Mouse (Mus musculus): Measurements from ENCODE around the gene Eif2b4. TPM values are rescaled to one million over a fixed set of nuclear protein-coding genes. Genes with fewer than 3 reads are reported as not detected.

Gene Eif2b4
- total RNA-seq, 1 experiment, result 76.8 TPM

GRCm38 (mm10) chr5:31162462-31162861, 30.8 kb downstream of the Eif2b4 start:
- in situ Hi-C loops (cut with MboI; ENCODE audit: low sequenced_read_pairs in 2 of 2, unreplicated experiment in 2 of 2), result no loop called here
- H3K36me3 ChIP-seq (ENCODE audit: control insufficient read depth, insufficient read depth, low read length, poor library complexity, severe bottlenecking), result peaks cover 52% of the 10 kb centered on the region

GRCm38 (mm10) chr5:31154152-31154553, 39.1 kb downstream of the Eif2b4 start, which contains the start of gene Mpv17:
Gene Mpv17, minus strand, starts transcription at chr5:31154251.
- peak within 1 kb of the TSS; percentile 69 to 75 for H3K4me3 ChIP-seq (ENCODE audit: insufficient read depth in 1 of 2, low read depth in 1 of 2, low read length in 2 of 2, poor library complexity in 1 of 2, severe bottlenecking in 1 of 2)
- TF ChIP-seq ZNF384 (IDR thresholded peaks at IDR 0.05; ENCODE audit: low read depth, low read length) (no peak), CHD2 (IDR thresholded peaks at IDR 0.05; ENCODE audit: low read depth, low read length) (no peak), HCFC1 (IDR thresholded peaks at IDR 0.05; ENCODE audit: borderline replicate concordance, insufficient read depth, low read length) (no peak), ZC3H11A (IDR thresholded peaks at IDR 0.05; ENCODE audit: borderline replicate concordance, low read depth, low read length) (no peak), MAFK (IDR thresholded peaks at IDR 0.05; ENCODE audit: insufficient read depth, low read depth, low read length) (no peak)
- H3K36me3 ChIP-seq (ENCODE audit: control insufficient read depth, insufficient read depth, low read length, poor library complexity, severe bottlenecking), result peaks cover 23% of the 10 kb centered on the region
- peaks cover 0 to 3% of the 10 kb centered on the region in 2 experiments; a peak in 1 of 4 replicates for H3K4me1 ChIP-seq (ENCODE audit: control insufficient read depth in 2 of 2, insufficient read depth in 2 of 2, low read length in 2 of 2, poor library complexity in 1 of 2)
- peak within 1 kb of the TSS; percentile 79 for H3K9ac ChIP-seq (ENCODE audit: insufficient read depth, low read depth, low read length, poor library complexity, severe bottlenecking)
- no peak within 1 kb of the TSS for H3K27ac ChIP-seq (ENCODE audit: insufficient read depth, low read depth, low read length, poor library complexity, severe bottlenecking)
- H3K9me3 ChIP-seq (ENCODE audit: control insufficient read depth, insufficient read depth, low read depth, low read length), result no peaks in the 10 kb centered on the region
- in situ Hi-C loops (cut with MboI; ENCODE audit: low sequenced_read_pairs in 2 of 2, unreplicated experiment in 2 of 2), result no loop called here
- peak; percentile 83 for DNase-seq (ENCODE audit: low read depth, low spot score)

More at GRCm38 (mm10) chr5:31162462-31162861, 30.8 kb downstream of the Eif2b4 start:
- Histone ChIP-seq H3K9ac (ENCODE audit: insufficient read depth, low read depth, low read length, poor library complexity, severe bottlenecking) (no peak overlapping the region), H3K4me3 (ENCODE audit: insufficient read depth in 1 of 2, low read depth in 1 of 2, low read length in 2 of 2, poor library complexity in 1 of 2, severe bottlenecking in 1 of 2) (no peak overlapping the region), H3K4me1 (ENCODE audit: control insufficient read depth in 2 of 2, insufficient read depth in 2 of 2, low read length in 2 of 2, poor library complexity in 1 of 2) (no peaks in the 10 kb centered on the region), H3K9me3 (ENCODE audit: control insufficient read depth, insufficient read depth, low read depth, low read length) (no peaks in the 10 kb centered on the region), H3K27ac (ENCODE audit: insufficient read depth, low read depth, low read length, poor library complexity, severe bottlenecking) (no peak overlapping the region)
- TF ChIP-seq CHD2 (IDR thresholded peaks at IDR 0.05; ENCODE audit: low read depth, low read length) (no peak), ZNF384 (IDR thresholded peaks at IDR 0.05; ENCODE audit: low read depth, low read length) (no peak), MAFK (IDR thresholded peaks at IDR 0.05; ENCODE audit: insufficient read depth, low read depth, low read length) (no peak), HCFC1 (IDR thresholded peaks at IDR 0.05; ENCODE audit: borderline replicate concordance, insufficient read depth, low read length) (no peak), ZC3H11A (IDR thresholded peaks at IDR 0.05; ENCODE audit: borderline replicate concordance, low read depth, low read length) (no peak)
- DNase-seq (ENCODE audit: low read depth, low spot score), result no peak

GRCm38 (mm10) chr5:31153516-31154151, 39.6 kb downstream of the Eif2b4 start:
- in situ Hi-C loops (cut with MboI; ENCODE audit: low sequenced_read_pairs in 2 of 2, unreplicated experiment in 2 of 2), result no loop called here
- no peak for TF ChIP-seq ZNF384 (IDR thresholded peaks at IDR 0.05; ENCODE audit: low read depth, low read length)
- TF ChIP-seq MAFK (IDR thresholded peaks at IDR 0.05; ENCODE audit: insufficient read depth, low read depth, low read length), result no peak
- TF ChIP-seq HCFC1 (IDR thresholded peaks at IDR 0.05; ENCODE audit: borderline replicate concordance, insufficient read depth, low read length), result no peak
- no peak for TF ChIP-seq ZC3H11A (IDR thresholded peaks at IDR 0.05; ENCODE audit: borderline replicate concordance, low read depth, low read length)
- TF ChIP-seq CHD2 (IDR thresholded peaks at IDR 0.05; ENCODE audit: low read depth, low read length), result no peak
- H3K4me1 ChIP-seq (ENCODE audit: control insufficient read depth in 2 of 2, insufficient read depth in 2 of 2, low read length in 2 of 2, poor library complexity in 1 of 2), result peaks cover 0 to 3% of the 10 kb centered on the region in 2 experiments; a peak in 1 of 4 replicates
- peak overlapping the region; percentile 79 for H3K9ac ChIP-seq (ENCODE audit: insufficient read depth, low read depth, low read length, poor library complexity, severe bottlenecking)
- no peak for DNase-seq (ENCODE audit: low read depth, low spot score)
- H3K9me3 ChIP-seq (ENCODE audit: control insufficient read depth, insufficient read depth, low read depth, low read length), result no peaks in the 10 kb centered on the region
- peak overlapping the region; percentile 69 to 75 for H3K4me3 ChIP-seq (ENCODE audit: insufficient read depth in 1 of 2, low read depth in 1 of 2, low read length in 2 of 2, poor library complexity in 1 of 2, severe bottlenecking in 1 of 2)
- no peak overlapping the region for H3K27ac ChIP-seq (ENCODE audit: insufficient read depth, low read depth, low read length, poor library complexity, severe bottlenecking)
- peaks cover 20% of the 10 kb centered on the region for H3K36me3 ChIP-seq (ENCODE audit: control insufficient read depth, insufficient read depth, low read length, poor library complexity, severe bottlenecking)

GRCm38 (mm10) chr5:31151746-31152145, 41.5 kb downstream of the Eif2b4 start:
- Histone ChIP-seq H3K9ac (ENCODE audit: insufficient read depth, low read depth, low read length, poor library complexity, severe bottlenecking) (no peak overlapping the region), H3K27ac (ENCODE audit: insufficient read depth, low read depth, low read length, poor library complexity, severe bottlenecking) (no peak overlapping the region), H3K36me3 (ENCODE audit: control insufficient read depth, insufficient read depth, low read length, poor library complexity, severe bottlenecking) (peaks cover 5% of the 10 kb centered on the region), H3K4me3 (ENCODE audit: insufficient read depth in 1 of 2, low read depth in 1 of 2, low read length in 2 of 2, poor library complexity in 1 of 2, severe bottlenecking in 1 of 2) (no peak overlapping the region), H3K9me3 (ENCODE audit: control insufficient read depth, insufficient read depth, low read depth, low read length) (no peaks in the 10 kb centered on the region), H3K4me1 (ENCODE audit: control insufficient read depth in 2 of 2, insufficient read depth in 2 of 2, low read length in 2 of 2, poor library complexity in 1 of 2) (peaks cover 0 to 3% of the 10 kb centered on the region in 2 experiments; a peak in 1 of 4 replicates)
- in situ Hi-C loops (cut with MboI; ENCODE audit: low sequenced_read_pairs in 2 of 2, unreplicated experiment in 2 of 2), result no loop called here
- DNase-seq (ENCODE audit: low read depth, low spot score), result no peak
- TF ChIP-seq HCFC1 (IDR thresholded peaks at IDR 0.05; ENCODE audit: borderline replicate concordance, insufficient read depth, low read length) (no peak), MAFK (IDR thresholded peaks at IDR 0.05; ENCODE audit: insufficient read depth, low read depth, low read length) (no peak), ZNF384 (IDR thresholded peaks at IDR 0.05; ENCODE audit: low read depth, low read length) (no peak), ZC3H11A (IDR thresholded peaks at IDR 0.05; ENCODE audit: borderline replicate concordance, low read depth, low read length) (no peak), CHD2 (IDR thresholded peaks at IDR 0.05; ENCODE audit: low read depth, low read length) (no peak)

Measured in ES-E14 (cell line).